Mouse (Mus musculus): ENCODE data around the gene Dbil5. TPM values are rescaled to one million over a fixed set of nuclear protein-coding genes. Genes with fewer than 3 reads are reported as not detected.
"Not testable (repeated sequence)": the region's sequence is repeated elsewhere in the genome, so short reads cannot be mapped to it uniquely, and the experiment has no call there.

Dbil5 gene
- under 1 TPM; 0.85 to 0.90 TPM for total RNA-seq (2021)
- long read RNA-seq, experiment 1, partial matches to known transcripts = 0 of 1 reads
- long read RNA-seq, experiment 1, other reads (novel, unspliced or antisense) = 0 of 1 reads
- long read RNA-seq, experiment 2, partial matches to known transcripts = 0 of 1 reads
- long read RNA-seq, experiment 2, other reads (novel, unspliced or antisense) = 0 of 1 reads

DNA sequence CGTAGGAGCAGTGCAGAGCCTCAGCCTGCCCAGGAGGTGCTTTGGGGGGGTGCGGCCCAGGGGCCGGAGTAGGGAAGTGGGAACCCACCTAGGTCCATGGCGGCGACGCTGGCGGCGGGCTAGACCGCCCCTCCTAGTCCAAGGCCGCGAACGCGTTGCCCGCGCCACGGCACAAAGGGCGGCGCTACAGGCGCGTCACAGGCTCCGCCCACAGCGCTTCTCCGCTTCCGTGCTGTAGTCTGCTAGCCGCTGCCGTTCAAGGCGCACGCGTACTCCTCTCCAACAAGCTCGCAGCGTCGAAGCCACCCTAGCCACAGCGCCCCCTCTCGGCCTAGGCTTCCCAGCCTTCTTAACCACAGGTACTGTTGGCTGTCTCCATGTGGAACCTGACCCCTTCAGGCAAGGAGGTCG lies at the start of gene Dbil5, which contains the start of gene Gemin4:
TSS of gene Dbil5 (plus strand) at position 219 of the 411 bp plus-strand sequence.
TSS of gene Gemin4 (minus strand) at position 275 of the 411 bp plus-strand sequence.
- DNase-seq (ENCODE audit: low spot score in 2 of 2) = peak; percentile 97
- intact Hi-C loops (cut with DNase I) = no loop called here

- no peak for DNase-seq (ENCODE audit: low spot score in 2 of 2)
Measured at GRCm38 (mm10) chr11:76168976-76169375, 48.4 kb upstream of the Dbil5 start.

DNA sequence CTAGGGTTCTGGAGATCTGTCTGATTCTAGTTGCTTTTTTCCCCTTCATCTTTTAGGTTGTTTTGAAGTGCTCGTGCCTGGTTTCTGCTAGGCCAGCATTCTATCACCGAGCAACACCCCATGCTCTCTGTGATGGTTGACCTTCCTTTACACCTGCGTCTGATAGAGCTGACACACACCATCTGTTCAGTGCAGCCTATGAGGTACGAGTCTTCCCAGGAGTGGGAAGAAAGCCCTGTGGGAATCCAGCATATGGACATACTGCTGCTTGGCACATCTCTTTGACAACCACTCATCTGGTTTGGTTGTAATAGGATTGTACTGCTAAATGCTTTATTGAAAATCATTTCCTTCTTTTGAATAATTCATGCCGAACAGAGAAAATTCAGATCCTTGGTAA lies 47.2 kb upstream of the Dbil5 start:
- intact Hi-C loops (cut with DNase I) = no loop called here
- DNase-seq (ENCODE audit: low spot score in 2 of 2) = no peak

More at GRCm38 (mm10) chr11:76168976-76169375, 48.4 kb upstream of the Dbil5 start:
- intact Hi-C loops (cut with DNase I) = loop anchor here (5.0 to 10.0 kb wide), 2 partner anchors 82 to 254 kb away; no protein-coding TSS in a partner anchor

- intact Hi-C loops (cut with DNase I) = no loop called here
- peak; percentile 68 to 76 for DNase-seq (ENCODE audit: low spot score in 2 of 2)
Measured at GRCm38 (mm10) chr11:76178726-76179494, 38.5 kb upstream of the Dbil5 start.

DNA sequence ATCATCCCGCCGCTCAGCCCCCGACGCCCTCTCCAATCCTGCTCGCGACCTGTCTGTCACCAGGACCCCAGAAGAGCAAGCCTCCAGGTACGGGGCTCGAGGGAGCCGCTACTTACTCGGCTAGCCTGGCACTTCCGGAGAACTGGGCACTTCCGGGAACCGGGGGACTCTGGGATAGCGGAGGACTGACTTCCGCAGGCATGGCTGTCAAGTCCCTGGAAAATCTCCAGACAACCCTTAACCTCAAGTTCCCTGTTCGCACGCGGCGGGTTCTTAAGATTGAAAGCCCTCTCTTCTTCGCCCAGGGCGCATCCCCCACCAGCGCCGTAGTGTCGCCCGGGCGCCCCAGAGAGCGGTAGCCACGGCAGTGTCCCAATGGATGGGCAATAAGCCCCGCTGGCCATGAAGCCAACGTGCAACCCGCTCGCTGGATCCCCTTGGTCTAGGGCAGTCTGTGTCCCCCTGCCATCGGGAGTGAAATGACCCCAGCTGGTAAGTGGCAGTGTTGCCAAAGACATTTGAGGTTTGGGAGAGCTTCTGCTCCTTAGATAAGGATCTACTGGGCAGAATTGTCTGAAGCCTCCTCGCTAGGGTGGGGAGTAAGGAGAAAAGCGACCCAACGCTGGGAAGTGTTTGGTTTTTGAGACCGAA lies 37.8 kb upstream of the Dbil5 start, which contains the start of the genes Vps53 and Fam57a:
TSS of gene Vps53 (minus strand) at position 153 of the 651 bp plus-strand sequence.
TSS of gene Fam57a (plus strand) at position 177 of the 651 bp plus-strand sequence.
- DNase-seq (ENCODE audit: low spot score in 2 of 2) = peak; percentile 87 to 88
- intact Hi-C loops (cut with DNase I) = no loop called here

- intact Hi-C loops (cut with DNase I) = no loop called here
- DNase-seq (ENCODE audit: low spot score in 2 of 2) = no peak
Measured at GRCm38 (mm10) chr11:76180146-76180540, 37.3 kb upstream of the Dbil5 start.

DNA sequence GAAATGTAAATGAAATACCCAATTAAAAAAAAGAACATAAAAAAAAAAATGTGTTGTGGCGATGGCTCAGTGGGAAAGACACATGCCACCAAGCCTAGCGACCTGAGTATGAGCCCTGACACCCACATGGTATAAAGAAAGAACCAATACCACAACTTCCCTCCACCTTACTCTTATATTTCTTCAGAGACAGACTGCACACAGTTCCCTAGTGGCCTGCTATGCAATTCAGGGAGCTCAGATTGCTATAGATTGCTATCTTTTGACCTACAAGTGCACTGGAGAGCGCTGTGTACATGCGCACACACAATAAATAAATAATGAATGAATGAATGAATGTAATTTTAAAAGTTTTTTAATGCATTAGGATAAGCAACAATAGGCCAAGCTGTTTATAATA lies 33.7 kb upstream of the Dbil5 start:
- no peak for DNase-seq (ENCODE audit: low spot score in 2 of 2)
- intact Hi-C loops (cut with DNase I) = no loop called here

DNA sequence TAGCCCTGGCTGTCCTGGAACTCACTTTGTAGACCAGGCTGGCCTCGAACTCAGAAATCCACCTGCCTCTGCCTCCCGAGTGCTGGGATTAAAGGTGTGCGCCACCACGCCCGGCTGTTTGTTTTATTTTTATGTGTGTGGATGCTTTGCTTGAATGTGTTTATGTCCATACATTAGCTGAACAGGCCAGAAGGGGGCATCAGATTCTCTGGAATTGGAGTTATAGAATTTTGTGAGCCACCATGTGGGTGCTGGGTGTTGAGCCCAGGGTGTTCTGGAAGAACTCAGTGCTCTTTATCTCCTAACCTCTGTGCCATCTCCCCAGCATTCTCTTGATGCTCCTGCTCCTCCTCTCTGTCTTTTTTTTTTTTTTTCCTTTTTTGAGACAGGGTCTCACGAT lies 30.5 kb upstream of the Dbil5 start:
- intact Hi-C loops (cut with DNase I) = no loop called here

DNA sequence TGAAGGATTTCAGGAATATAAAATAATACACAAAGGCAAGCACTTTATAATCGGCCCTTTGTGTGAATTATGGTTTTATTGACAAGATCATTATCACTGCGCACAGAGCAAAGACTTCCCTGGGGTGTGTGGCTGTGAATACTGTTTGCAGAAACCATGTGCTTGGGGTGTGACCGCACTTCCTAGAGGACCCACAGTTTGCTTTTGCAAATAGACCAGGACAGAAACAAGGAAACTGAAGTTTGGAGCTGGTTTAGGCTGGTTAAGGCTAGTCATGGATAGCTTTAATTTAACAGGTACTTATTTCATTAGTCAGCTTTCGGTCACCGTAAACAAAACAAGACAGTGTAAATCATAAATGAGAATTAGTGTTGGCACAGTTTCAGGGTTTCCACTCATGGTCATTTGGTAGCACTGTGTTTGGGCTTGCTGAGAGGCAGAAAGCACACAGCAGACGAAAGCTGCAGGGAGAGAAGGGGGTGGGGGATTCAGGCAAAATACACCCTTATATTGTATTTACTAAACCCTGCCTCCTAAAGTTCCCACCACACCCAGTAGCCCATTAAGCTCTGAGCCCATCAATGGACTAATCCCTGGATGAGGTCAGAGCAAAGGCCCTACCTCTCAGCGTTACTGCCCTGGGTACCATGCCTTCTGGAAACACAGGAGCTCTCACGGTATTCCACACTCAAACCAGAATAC lies 21.0 kb upstream of the Dbil5 start:
- intact Hi-C loops (cut with DNase I) = no loop called here
- DNase-seq (ENCODE audit: low spot score in 2 of 2) = no peak

More for the DNA sequence above, 30.5 kb upstream of the Dbil5 start:
- DNase-seq (ENCODE audit: low spot score in 2 of 2) = no peak

DNA sequence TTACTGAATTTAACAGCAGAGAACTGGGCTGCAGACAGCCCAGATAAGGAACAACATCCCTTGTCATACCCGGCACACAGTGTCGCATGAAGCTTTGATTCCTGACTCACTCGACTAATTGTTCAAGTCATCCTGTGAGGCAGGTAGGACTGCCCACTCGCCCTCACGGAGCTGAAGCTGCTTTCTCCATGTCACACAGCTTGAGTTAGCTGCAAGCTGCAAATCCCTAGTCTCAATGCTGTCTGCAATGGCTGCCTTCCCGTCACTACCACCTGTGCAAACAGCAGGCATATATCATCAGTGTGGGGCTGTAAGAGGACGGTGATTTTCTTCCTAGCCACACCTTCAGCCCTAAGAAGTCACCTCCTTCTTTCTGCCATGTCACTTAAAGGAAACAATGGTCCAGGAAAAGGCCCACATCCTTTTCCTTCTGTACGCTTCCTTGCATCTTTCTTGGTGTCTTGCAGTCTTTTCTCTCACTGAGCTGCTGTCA lies 20.4 kb upstream of the Dbil5 start:
- intact Hi-C loops (cut with DNase I) = no loop called here
- DNase-seq (ENCODE audit: low spot score in 2 of 2) = no peak

- intact Hi-C loops (cut with DNase I) = no loop called here
- DNase-seq (ENCODE audit: low spot score in 2 of 2) = peak; percentile 73 to 79
Measured at GRCm38 (mm10) chr11:76201761-76202674, 15.4 kb upstream of the Dbil5 start.

DNA sequence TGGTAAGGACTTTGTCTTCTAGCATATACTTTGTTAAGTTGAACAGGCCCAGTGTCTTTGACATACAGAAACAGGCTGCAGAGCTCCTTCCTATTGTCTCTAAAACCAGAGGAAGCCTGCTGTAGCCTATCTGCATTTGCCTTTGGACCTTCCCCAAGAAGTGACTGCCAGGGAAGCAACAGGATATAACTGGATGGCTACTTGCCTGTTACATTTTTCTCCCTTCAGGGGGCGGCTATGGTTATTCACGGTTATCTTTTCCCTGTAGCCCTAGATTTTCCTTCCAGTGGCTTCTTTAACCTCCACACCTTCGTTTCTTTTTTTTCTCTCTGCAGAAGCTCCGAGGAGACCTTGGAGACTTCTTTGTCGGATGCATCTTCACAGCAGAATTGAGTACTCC lies 10.6 kb upstream of the Dbil5 start:
- no peak for DNase-seq (ENCODE audit: low spot score in 2 of 2)
- intact Hi-C loops (cut with DNase I) = no loop called here

- intact Hi-C loops (cut with DNase I) = no loop called here
- DNase-seq (ENCODE audit: low spot score in 2 of 2) = peak in 1 of 2 experiments; percentile 40
Measured at GRCm38 (mm10) chr11:76210228-76210985, 7.0 kb upstream of the Dbil5 start.

GRCm38 (mm10) chr11:76211595-76211994 lies 5.8 kb upstream of the Dbil5 start:
- intact Hi-C loops (cut with DNase I); DNase-seq (ENCODE audit: low spot score in 2 of 2): not testable (repeated sequence)

GRCm38 (mm10) chr11:76213841-76214240 lies 3.6 kb upstream of the Dbil5 start:
- intact Hi-C loops (cut with DNase I) = no loop called here
- DNase-seq (ENCODE audit: low spot score in 2 of 2) = no peak

DNA sequence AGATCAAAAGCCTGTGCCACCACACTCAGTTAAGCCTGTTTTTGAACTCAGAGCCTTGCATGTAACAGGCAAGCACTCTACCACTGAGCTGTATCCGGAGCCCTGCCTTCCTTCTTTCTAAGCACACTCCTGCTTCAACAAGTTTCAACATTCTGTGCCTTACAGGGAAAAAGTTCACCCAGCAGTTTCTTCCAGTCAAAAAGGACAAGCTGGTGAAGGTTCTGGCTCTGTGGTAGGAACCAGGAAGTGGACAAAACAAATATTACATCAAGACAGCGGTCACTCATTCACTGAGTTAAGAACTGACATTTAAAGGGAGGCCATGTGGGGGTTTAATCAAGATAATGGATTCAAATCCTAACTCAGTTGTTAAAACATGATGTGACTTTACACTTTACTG lies 2.4 kb upstream of the Dbil5 start:
- DNase-seq (ENCODE audit: low spot score in 2 of 2) = no peak
- intact Hi-C loops (cut with DNase I) = no loop called here

- intact Hi-C loops (cut with DNase I) = no loop called here
- no peak for DNase-seq (ENCODE audit: low spot score in 2 of 2)
Measured at GRCm38 (mm10) chr11:76216049-76216540, 1.3 kb upstream of the Dbil5 start.
